In genomic region chr16:72678450-72678849, GRCm38 (mm10) we compare ENCODE assay signal across 14 mouse cellular contexts.
DNase-seq lines count a peak whose midpoint lies in the region; ATAC-seq lines count a peak whose summit lies in the region.
"Had no signal": no experiment of that assay in that cellular context is flagged by ENCODE, and none has a peak within 500 bp of the region (broad histone marks: within the 10 kb centered on the region; RNA-seq: fewer than 3 reads in every experiment).

No protein-coding gene starts in this region.

- DNase-seq in adrenal gland, adult 2 months = peak; percentile 59
- DNase-seq in adrenal gland, postnatal 25 days = no peak
- peak; percentile 15 for DNase-seq in left cerebral cortex, postnatal 4 days
- DNase-seq in left cerebral cortex, postnatal 36 days (ENCODE audit: low spot score in 2 of 2) = no peak
- DNase-seq in midbrain, embryonic 11.5 days (ENCODE audit: low spot score, missing footprints) = no peak
- no peak for DNase-seq in limb, embryonic 10.5 days (ENCODE audit: low spot score)
- DNase-seq in liver, embryonic 11.5 days (ENCODE audit: low spot score) = no peak
- DNase-seq: heart, adult 2 months; layer of hippocampus, adult 9-11 months; thymus, postnatal 25 days had no signal

- no peaks in the 10 kb centered on the region for H3K9me3 ChIP-seq in midbrain, embryonic 11.5 days (ENCODE audit: control insufficient read depth, low read length)
- H3K9me3 ChIP-seq in neural tube, embryonic 15.5 days (replicated peaks) = no peaks in the 10 kb centered on the region
- H3K9me3 ChIP-seq in limb, embryonic 10.5 days (replicated peaks) = no peaks in the 10 kb centered on the region
- no peaks in the 10 kb centered on the region for H3K9me3 ChIP-seq in liver, embryonic 11.5 days (ENCODE audit: control insufficient read depth, low read length)
- H3K9me3 ChIP-seq: limb, embryonic 15.5 days; lung, embryonic 15.5 days had no signal

- H3K4me2 ChIP-seq in midbrain, embryonic 11.5 days = peak overlapping the region; percentile 20
- peak overlapping the region; percentile 37 for H3K4me2 ChIP-seq in neural tube, embryonic 15.5 days
- H3K4me2 ChIP-seq in liver, embryonic 11.5 days = no peak overlapping the region
- H3K4me2 ChIP-seq: limb, embryonic 15.5 days; lung, embryonic 15.5 days had no signal

- peaks cover 28% of the 10 kb centered on the region for H3K4me1 ChIP-seq in midbrain, embryonic 11.5 days (ENCODE audit: control insufficient read depth, insufficient read depth, low read length)
- peaks cover 18% of the 10 kb centered on the region for H3K4me1 ChIP-seq in neural tube, embryonic 15.5 days
- H3K4me1 ChIP-seq in limb, embryonic 10.5 days = peaks cover 22% of the 10 kb centered on the region
- peaks cover 4% of the 10 kb centered on the region; the same call in 1 of the 2 replicates for H3K4me1 ChIP-seq in liver, embryonic 11.5 days (replicated peaks; ENCODE audit: control insufficient read depth, insufficient read depth, low read length)
- H3K4me1 ChIP-seq: limb, embryonic 15.5 days; lung, embryonic 15.5 days had no signal

- WGBS in midbrain, embryonic 11.5 days = 18% methylated on average over 13 of the region's 13 CpGs
- 7% methylated on average over 13 of the region's 13 CpGs for WGBS in neural tube, embryonic 15.5 days
- WGBS in limb, embryonic 10.5 days = 45% methylated on average over 13 of the region's 13 CpGs
- 55% methylated on average over 13 of the region's 13 CpGs for WGBS in liver, embryonic 11.5 days

- no peaks in the 10 kb centered on the region for H3K27me3 ChIP-seq in midbrain, embryonic 11.5 days (ENCODE audit: control insufficient read depth, insufficient read depth, low read length)
- no peaks in the 10 kb centered on the region for H3K27me3 ChIP-seq in neural tube, embryonic 15.5 days (replicated peaks)
- H3K27me3 ChIP-seq in limb, embryonic 10.5 days (ENCODE audit: low read depth, poor library complexity, severe bottlenecking) = no peaks in the 10 kb centered on the region
- no peaks in the 10 kb centered on the region for H3K27me3 ChIP-seq in liver, embryonic 11.5 days (replicated peaks; ENCODE audit: control insufficient read depth, insufficient read depth, low read length)
- H3K27me3 ChIP-seq: limb, embryonic 15.5 days; lung, embryonic 15.5 days had no signal

- ATAC-seq in midbrain, embryonic 11.5 days (ENCODE audit: low FRiP score) = peak; percentile 66
- ATAC-seq in neural tube, embryonic 15.5 days (ENCODE audit: low FRiP score) = 0 out of 2 replicates have a peak, but pooled peaks have one; percentile 26
- ATAC-seq in liver, embryonic 11.5 days (replicated peaks; ENCODE audit: low FRiP score) = no peak

- H3K4me3 ChIP-seq in midbrain, embryonic 11.5 days (ENCODE audit: low read depth, low read length) = no peak overlapping the region
- H3K4me3 ChIP-seq in neural tube, embryonic 15.5 days (replicated peaks) = no peak overlapping the region
- H3K4me3 ChIP-seq in limb, embryonic 10.5 days = no peak overlapping the region
- H3K4me3 ChIP-seq in liver, embryonic 11.5 days (ENCODE audit: low read depth, low read length) = no peak overlapping the region
- H3K4me3 ChIP-seq: erythroblast, embryonic 14.5 days; heart, adult 2 months; limb, embryonic 15.5 days; lung, embryonic 15.5 days had no signal

- intact Hi-C loops in left cerebral cortex, postnatal 4 days (cut with DNase I) = no loop called here
- intact Hi-C loops in left cerebral cortex, postnatal 36 days (cut with DNase I) = no loop called here

- no peak overlapping the region for H3K9ac ChIP-seq in midbrain, embryonic 11.5 days (ENCODE audit: low read length)
- no peak overlapping the region for H3K9ac ChIP-seq in neural tube, embryonic 15.5 days (replicated peaks)
- H3K9ac ChIP-seq in liver, embryonic 11.5 days (ENCODE audit: low read depth, low read length) = no peak overlapping the region
- H3K9ac ChIP-seq: limb, embryonic 15.5 days; lung, embryonic 15.5 days had no signal

- H3K27ac ChIP-seq in midbrain, embryonic 11.5 days (ENCODE audit: low read depth, low read length) = peak overlapping the region; percentile 53
- H3K27ac ChIP-seq in neural tube, embryonic 15.5 days (replicated peaks) = no peak overlapping the region
- H3K27ac ChIP-seq in limb, embryonic 10.5 days = no peak overlapping the region
- no peak overlapping the region for H3K27ac ChIP-seq in liver, embryonic 11.5 days (ENCODE audit: low read depth, low read length)
- H3K27ac ChIP-seq: heart, adult 2 months; limb, embryonic 15.5 days; lung, embryonic 15.5 days had no signal

- H3K36me3 ChIP-seq in midbrain, embryonic 11.5 days (ENCODE audit: control insufficient read depth, insufficient read depth, low read length) = no peaks in the 10 kb centered on the region
- no peaks in the 10 kb centered on the region for H3K36me3 ChIP-seq in neural tube, embryonic 15.5 days
- peaks cover 19% of the 10 kb centered on the region; the same call in 1 of the 2 replicates for H3K36me3 ChIP-seq in limb, embryonic 10.5 days
- no peaks in the 10 kb centered on the region for H3K36me3 ChIP-seq in liver, embryonic 11.5 days (ENCODE audit: control insufficient read depth, insufficient read depth, low read length)
- H3K36me3 ChIP-seq: limb, embryonic 15.5 days; lung, embryonic 15.5 days had no signal

Comparison
In these comparisons a context has a peak if more than half of its experiments do, and no peak if none do; other contexts are left out.
1. DNase-seq: peak in adrenal gland, adult 2 months (single experiment) and left cerebral cortex, postnatal 4 days (single experiment); none in adrenal gland, postnatal 25 days (single experiment), left cerebral cortex, postnatal 36 days (0 of 2), midbrain, embryonic 11.5 days (single experiment), limb, embryonic 10.5 days (single experiment) and liver, embryonic 11.5 days (single experiment).